Mouse (Mus musculus): ENCODE data around the gene U2af2. TPM values are rescaled to one million over a fixed set of nuclear protein-coding genes. Genes with fewer than 3 reads are reported as not detected.
A peak's percentile ranks its signal among the peaks of the same experiment; 100 is the strongest.
"Not testable (repeated sequence)": the region's sequence is repeated elsewhere in the genome, so short reads cannot be mapped to it uniquely, and the experiment has no call there.

Gene U2af2
- 100 to 1,000 TPM; 162 to 183 TPM for total RNA-seq (2021)

DNA sequence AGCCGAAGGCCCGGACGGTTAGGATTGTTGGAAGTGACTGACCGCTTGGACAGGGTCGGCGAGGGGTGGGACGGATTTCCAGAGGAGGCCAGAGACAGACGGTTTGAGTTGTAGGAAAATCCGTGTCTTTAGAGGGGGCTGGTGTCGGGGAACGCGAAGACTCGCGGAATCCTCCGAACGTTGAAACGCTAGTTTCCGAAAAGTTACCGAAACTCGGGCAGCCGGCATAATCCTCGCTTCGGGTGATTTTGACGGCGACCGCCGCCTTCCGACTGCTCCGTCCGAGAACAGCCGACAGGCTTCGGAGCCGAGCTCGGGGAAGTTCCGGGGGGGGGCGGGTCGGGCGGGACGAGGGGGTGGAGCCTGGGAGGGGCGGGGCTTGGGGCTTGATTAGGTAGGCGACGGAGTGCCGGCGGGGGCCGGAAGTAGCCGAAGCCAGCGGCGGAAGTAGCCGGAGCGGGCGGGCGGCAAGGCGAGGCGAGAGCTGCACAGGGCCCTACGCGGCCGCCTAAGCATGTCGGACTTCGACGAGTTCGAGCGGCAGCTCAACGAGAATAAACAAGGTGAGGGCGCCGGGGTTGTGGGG lies at the start of gene U2af2:
TSS of gene U2af2 (plus strand) at position 370 of the 586 bp plus-strand sequence.
- DNase-seq (ENCODE audit: low spot score in 2 of 2) = peak; percentile 92 to 93
- intact Hi-C loops (cut with DNase I) = loop anchor here (1.0 to 10.0 kb wide), 3 partner anchors 18 to 1367 kb away; partner anchors contain the start of genes Ccdc106, Epn1, Mboat7 and Tsen34

GRCm38 (mm10) chr7:5012681-5013513 lies 49.0 kb upstream of the U2af2 start:
- no peak for DNase-seq (ENCODE audit: low spot score in 2 of 2)

GRCm38 (mm10) chr7:5014251-5015117 lies 47.5 kb upstream of the U2af2 start, which contains the start of the genes Zfp524 and Fiz1:
TSS of gene Zfp524 (plus strand) at chr7:5014415.
TSS of gene Fiz1 (minus strand) at chr7:5014697.
- peak; percentile 94 to 97 for DNase-seq (ENCODE audit: low spot score in 2 of 2)
- intact Hi-C loops (cut with DNase I) = loop anchor here (1.0 kb wide), 1 partner anchor 18 kb away; the partner anchor contains the start of gene Zfp579

More at GRCm38 (mm10) chr7:5012681-5013513, 49.0 kb upstream of the U2af2 start:
- intact Hi-C loops (cut with DNase I) = no loop called here

GRCm38 (mm10) chr7:5015118-5016001 lies 46.6 kb upstream of the U2af2 start, which contains the start of gene Gm44973:
TSS of gene Gm44973 (plus strand) at chr7:5015496.
- peak; percentile 90 to 91 for DNase-seq (ENCODE audit: low spot score in 2 of 2)
- intact Hi-C loops (cut with DNase I) = no loop called here

- intact Hi-C loops (cut with DNase I) = no loop called here
- no peak for DNase-seq (ENCODE audit: low spot score in 2 of 2)
Measured at GRCm38 (mm10) chr7:5016057-5016456, 45.9 kb upstream of the U2af2 start.

- intact Hi-C loops (cut with DNase I) = no loop called here
- no peak for DNase-seq (ENCODE audit: low spot score in 2 of 2)
Measured at GRCm38 (mm10) chr7:5016920-5017319, 45.0 kb upstream of the U2af2 start.

GRCm38 (mm10) chr7:5017352-5017751 lies 44.6 kb upstream of the U2af2 start:
- intact Hi-C loops (cut with DNase I) = no loop called here

DNA sequence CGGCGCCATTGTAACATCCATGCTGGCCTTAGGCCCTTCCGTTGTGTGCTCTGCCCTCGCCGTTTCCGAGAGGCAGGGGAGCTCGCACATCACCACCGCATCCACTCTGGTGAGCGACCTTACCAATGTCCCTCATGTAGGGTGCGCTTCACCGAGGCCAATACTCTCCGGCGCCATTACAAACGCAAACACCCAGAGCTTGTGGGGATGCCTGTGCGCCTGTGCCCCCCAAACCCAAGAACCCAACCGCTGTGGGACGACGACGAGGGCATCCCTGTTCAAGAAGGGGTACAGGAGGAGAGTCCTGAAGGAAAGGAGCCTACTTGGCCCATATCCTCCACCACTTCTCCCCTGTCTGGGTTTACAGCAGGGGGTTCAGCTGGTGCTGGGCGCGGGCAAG lies 44.0 kb upstream of the U2af2 start:
- intact Hi-C loops (cut with DNase I) = no loop called here
- DNase-seq (ENCODE audit: low spot score in 2 of 2) = no peak

More at GRCm38 (mm10) chr7:5017352-5017751, 44.6 kb upstream of the U2af2 start:
- DNase-seq (ENCODE audit: low spot score in 2 of 2) = no peak

GRCm38 (mm10) chr7:5019576-5019975 lies 42.4 kb upstream of the U2af2 start:
- DNase-seq (ENCODE audit: low spot score in 2 of 2); intact Hi-C loops (cut with DNase I): not testable (repeated sequence)

- DNase-seq (ENCODE audit: low spot score in 2 of 2) = peak; percentile 99 to 100
- intact Hi-C loops (cut with DNase I) = loop anchor here (2.0 kb wide), 2 partner anchors 31 to 41 kb away; partner anchors contain the start of gene Zfp580
Measured at GRCm38 (mm10) chr7:5020000-5020681, 41.8 kb upstream of the U2af2 start, which contains the start of the genes Zfp865 and Ccdc106. TSS of gene Zfp865 (plus strand) at chr7:5020376. TSS of gene Ccdc106 (plus strand) at chr7:5020553.

DNA sequence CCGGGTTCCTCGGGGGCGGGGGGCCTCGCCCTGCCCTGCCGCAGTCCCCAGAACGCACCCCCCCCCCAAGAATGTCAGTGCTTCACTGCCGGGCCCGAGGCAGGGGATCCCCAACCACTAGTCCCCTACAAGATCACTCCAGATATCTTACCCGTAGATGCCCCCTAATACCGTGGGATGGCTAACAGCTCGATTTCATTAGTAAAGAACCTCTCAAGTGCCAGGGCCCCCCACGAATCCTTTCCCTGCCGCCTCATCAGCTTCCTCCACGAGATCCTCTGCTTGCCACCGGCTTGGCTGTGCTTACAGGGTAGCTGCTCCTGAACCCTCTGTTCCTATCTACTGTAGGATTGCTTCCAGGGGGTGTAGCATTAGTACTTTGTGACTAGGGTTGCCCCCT lies 41.3 kb upstream of the U2af2 start:
- intact Hi-C loops (cut with DNase I) = loop anchor here (2.0 kb wide), 2 partner anchors 30 to 40 kb away; partner anchors contain the start of gene Zfp580
- no peak for DNase-seq (ENCODE audit: low spot score in 2 of 2)

DNA sequence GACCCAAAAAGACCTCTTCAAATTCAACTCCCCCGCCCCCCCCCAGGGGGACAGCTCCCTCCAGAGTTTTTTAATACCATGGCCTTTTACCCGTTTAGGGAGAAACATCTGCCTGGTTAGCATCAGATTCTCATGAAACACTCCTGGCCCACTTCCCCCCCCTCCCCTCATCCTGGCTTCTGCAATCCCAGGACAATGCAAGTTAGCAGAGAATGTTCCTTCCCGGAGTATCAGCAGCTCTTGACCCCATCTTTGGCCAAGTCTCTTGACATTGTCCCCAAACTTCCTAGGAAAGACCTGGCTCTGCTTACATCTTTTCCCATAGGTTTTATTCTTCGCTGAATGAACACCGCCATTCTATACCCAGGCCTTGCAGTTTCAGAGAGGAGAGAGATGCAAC lies 40.7 kb upstream of the U2af2 start:
- intact Hi-C loops (cut with DNase I) = loop anchor here (2.0 kb wide), 2 partner anchors 30 to 40 kb away; partner anchors contain the start of gene Zfp580
- DNase-seq (ENCODE audit: low spot score in 2 of 2) = no peak

- no peak for DNase-seq (ENCODE audit: low spot score in 2 of 2)
- intact Hi-C loops (cut with DNase I) = no loop called here
Measured at GRCm38 (mm10) chr7:5029543-5029942, 32.4 kb upstream of the U2af2 start.

- DNase-seq (ENCODE audit: low spot score in 2 of 2) = no peak
- intact Hi-C loops (cut with DNase I) = no loop called here
Measured at GRCm38 (mm10) chr7:5029946-5030345, 32.0 kb upstream of the U2af2 start.

GRCm38 (mm10) chr7:5030554-5031275 lies 31.2 kb upstream of the U2af2 start:
- DNase-seq (ENCODE audit: low spot score in 2 of 2) = no peak
- intact Hi-C loops (cut with DNase I) = no loop called here

- no peak for DNase-seq (ENCODE audit: low spot score in 2 of 2)
Measured at GRCm38 (mm10) chr7:5031496-5031895, 30.4 kb upstream of the U2af2 start.

DNA sequence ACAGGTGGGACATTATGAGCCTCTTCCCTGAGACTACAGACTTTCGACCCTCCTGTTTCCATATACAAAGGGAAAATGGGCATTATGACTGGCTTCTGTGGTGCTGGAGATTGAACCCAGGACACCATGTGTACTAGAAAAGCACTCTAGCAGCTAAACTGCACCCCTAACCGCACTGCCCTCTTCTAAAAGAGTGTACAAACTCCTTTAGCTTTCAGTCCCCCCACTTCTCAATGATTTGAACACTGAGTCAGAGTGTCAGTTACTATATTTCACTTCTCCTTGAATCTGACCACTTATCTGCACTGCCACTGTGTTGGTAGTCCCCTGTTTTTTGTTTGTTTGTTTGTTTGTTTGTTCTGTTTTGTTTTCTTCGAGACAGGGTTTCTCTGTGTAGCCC lies 28.1 kb upstream of the U2af2 start, which contains the start of gene 4632433K11Rik:
TSS of gene 4632433K11Rik (plus strand) at position 301 of the 400 bp plus-strand sequence.
- DNase-seq (ENCODE audit: low spot score in 2 of 2) = no peak
- intact Hi-C loops (cut with DNase I) = no loop called here

More at GRCm38 (mm10) chr7:5031496-5031895, 30.4 kb upstream of the U2af2 start:
- intact Hi-C loops (cut with DNase I) = no loop called here

Data from left cerebral cortex, postnatal 36 days (tissue).